Mouse (Mus musculus): ENCODE measurements around the gene Mrps2.
"Not testable (repeated sequence)": the region's sequence is repeated elsewhere in the genome, so short reads cannot be mapped to it uniquely, and the experiment has no call there.

DNA sequence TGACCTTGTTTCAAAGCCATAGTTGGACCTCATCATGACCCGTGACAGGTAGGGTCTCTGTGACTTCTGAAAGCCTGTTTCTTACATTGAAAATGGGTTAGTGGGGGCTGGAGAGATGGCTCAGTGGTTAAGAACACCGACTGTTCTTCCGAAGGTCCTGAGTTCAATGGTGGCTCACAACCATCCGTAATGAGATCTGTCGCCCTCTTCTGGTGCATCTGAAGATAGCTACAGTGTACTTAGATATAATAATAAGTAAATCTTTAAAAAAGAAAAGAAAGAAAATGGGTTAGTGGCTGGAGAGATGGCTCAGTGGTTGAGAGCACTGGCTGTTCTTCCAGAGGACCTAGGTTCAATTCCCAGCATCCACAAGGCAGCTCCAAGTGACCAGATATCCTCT is 43.7 kb downstream of the Mrps2 start:
- TF ChIP-seq CTCF (IDR thresholded peaks at IDR 0.05; ENCODE audit: control insufficient read depth, insufficient read depth, low read length); POLR2A (IDR thresholded peaks at IDR 0.05; ENCODE audit: borderline replicate concordance, control insufficient read depth, low read depth, low read length): not testable (repeated sequence)
